Mouse (Mus musculus) heart, embryonic 16.5 days (tissue): ENCODE measurements around the gene Il12rb1. TPM values are rescaled to one million over a fixed set of nuclear protein-coding genes. Genes with fewer than 3 reads are reported as not detected.
A peak's percentile ranks its signal among the peaks of the same experiment; 100 is the strongest.

Experiments
- ATAC-seq: fragments of 200-750 bp; cut with Nextera tagmentation; replicated peaks from 2 replicates; pipeline ENCODE4 v1.8.0; 2017; ENCODE audit warnings: moderate number of reproducible peaks; ENCODE audit not compliant: insufficient read depth, low FRiP score; ENCODE audit errors: extremely low read depth
- H3K27ac ChIP-seq: fragments of 300-500 bp; sonication (generic); 2 replicates; pipeline ENCODE4 v1.5.1; 2014; ENCODE audit warnings: mild to moderate bottlenecking, low read length, control low read depth, moderate library complexity
- H3K27me3 ChIP-seq: fragments of 300-500 bp; sonication (generic); 2 replicates; pipeline ENCODE4 v1.6.1; 2014; ENCODE audit warnings: low read length, mixed read lengths; ENCODE audit not compliant: control insufficient read depth, insufficient read depth
- H3K36me3 ChIP-seq: fragments of 300-500 bp; sonication (generic); 2 replicates; pipeline ENCODE4 v1.6.1; 2014; ENCODE audit not compliant: control insufficient read depth, insufficient read depth
- H3K4me1 ChIP-seq: fragments of 300-500 bp; sonication (generic); 2 replicates; pipeline ENCODE4 v1.6.1; 2014; ENCODE audit warnings: low read length, mixed read lengths; ENCODE audit not compliant: control insufficient read depth, insufficient read depth
- H3K4me2 ChIP-seq: fragments of 300-500 bp; sonication (generic); 2 replicates; pipeline ENCODE4 v1.6.1; 2014; ENCODE audit warnings: low read depth, mild to moderate bottlenecking, control low read depth, low read length
- H3K4me3 ChIP-seq: fragments of 300-500 bp; sonication (generic); 2 replicates; pipeline ENCODE4 v1.5.1; 2014; ENCODE audit warnings: mild to moderate bottlenecking, control low read depth, low read length
- H3K9ac ChIP-seq: fragments of 300-500 bp; sonication (generic); 2 replicates; pipeline ENCODE4 v1.6.1; 2014; ENCODE audit warnings: low read length, control low read depth
- H3K9me3 ChIP-seq: fragments of 300-500 bp; sonication (generic); replicated peaks from 2 replicates; pipeline ENCODE4 v1.6.1; 2016; ENCODE audit warnings: low read length; ENCODE audit not compliant: control insufficient read depth
- WGBS: fragments of 180-500 bp; shearing (Covaris S2); extraction: QIAGEN DNeasy Blood & Tissue Kit; methylation state at CpG from one replicate; pipeline ENCODE4 v1.1.7; 2014; 5-methylcytosine and 5-hydroxymethylcytosine counted together
- polyA plus RNA-seq: library from polyadenylated mRNA; unstranded; fragments of >200 nt; fragmentation: Nextera tagmentation; extraction: Ambion mirVana; gene quantifications from 2 replicates; pipeline ENCODE4 v1.2.1, GENCODE M21; 2015

Il12rb1 gene
- polyA plus RNA-seq = 0.77 and 1.6 TPM in 2 replicates

DNA sequence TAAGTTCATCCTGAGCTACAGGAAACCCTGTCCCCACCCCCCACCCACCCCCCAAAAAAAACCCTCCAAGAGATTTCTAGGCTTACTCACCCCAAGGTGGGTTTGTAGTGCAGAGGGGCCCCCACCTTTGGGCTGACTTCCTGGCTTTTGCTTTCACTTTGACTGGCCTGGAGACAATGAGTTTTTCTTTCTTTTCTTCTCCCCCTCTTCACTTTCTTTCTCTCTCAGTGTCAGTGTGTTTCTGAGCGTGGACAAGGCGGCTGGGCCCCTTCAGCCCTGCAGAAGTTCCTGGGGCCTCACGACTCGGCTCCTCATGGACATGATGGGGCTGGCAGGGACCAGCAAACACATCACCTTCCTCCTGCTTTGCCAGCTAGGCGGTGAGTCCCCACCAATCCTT lies at the start of gene Il12rb1:
TSS of gene Il12rb1 (plus strand) at position 211 of the 400 bp plus-strand sequence.
- peaks cover 11% of the 10 kb centered on the region for H3K4me1 ChIP-seq
- no peak for ATAC-seq
- H3K9ac ChIP-seq = no peak within 1 kb of the TSS; the same call in 1 of the 2 replicates
- H3K36me3 ChIP-seq = no peaks in the 10 kb centered on the region
- no peak within 1 kb of the TSS for H3K4me3 ChIP-seq
- H3K27ac ChIP-seq = no peak within 1 kb of the TSS
- H3K27me3 ChIP-seq = peaks cover 8% of the 10 kb centered on the region; the same call in 1 of the 2 replicates
- H3K9me3 ChIP-seq = no peaks in the 10 kb centered on the region
- 62% methylated on average over 5 of the region's 5 CpGs for WGBS
- H3K4me2 ChIP-seq = 0 out of 2 replicates have a peak within 1 kb of the TSS, but pooled peaks have one; percentile 4

DNA sequence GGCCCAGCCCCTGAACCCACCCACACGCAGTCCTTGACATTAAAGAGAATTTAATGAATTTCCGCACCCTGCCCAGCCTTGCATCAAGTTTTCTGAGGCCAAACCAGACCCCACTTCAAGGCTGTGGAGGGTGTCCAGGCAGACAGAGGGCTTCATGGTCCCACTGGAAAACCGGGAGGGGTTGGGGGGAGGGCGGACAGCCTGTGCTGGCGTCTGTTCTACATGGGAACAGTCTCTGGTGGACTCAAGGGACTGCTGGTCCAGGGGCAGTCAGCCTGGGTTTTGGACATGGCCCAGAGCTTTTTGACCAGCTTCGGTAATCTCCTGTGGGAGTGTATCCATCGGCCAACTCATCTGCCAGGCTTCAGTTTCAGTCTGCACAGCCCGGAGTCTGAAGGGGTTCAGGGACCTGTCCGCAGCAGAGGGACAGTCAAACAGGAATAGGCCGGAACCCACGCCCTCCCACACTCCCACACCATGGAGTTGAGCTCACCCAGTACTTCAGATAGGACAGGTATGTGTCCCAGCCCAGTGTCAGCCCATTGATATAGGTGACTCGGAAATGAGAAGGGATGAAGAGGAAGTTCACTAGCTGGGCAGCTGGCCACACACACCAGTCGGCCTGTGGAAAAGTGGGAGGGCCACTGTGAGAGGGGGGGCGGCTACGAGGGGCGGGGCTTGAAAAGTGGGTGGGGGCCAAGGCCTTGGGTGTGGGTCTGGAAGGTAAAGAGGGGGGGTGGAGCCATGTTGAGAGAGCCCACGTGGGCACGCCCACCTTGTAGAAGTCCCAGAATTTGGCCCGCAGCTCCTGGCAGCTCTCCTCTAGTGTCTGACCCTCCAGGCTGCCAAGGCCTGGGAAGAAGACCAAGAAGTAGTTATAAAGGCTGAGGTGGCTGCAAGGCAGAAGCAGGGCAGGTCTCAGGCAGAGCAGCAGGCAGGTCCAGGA lies 49.4 kb upstream of the Il12rb1 start:
- H3K27ac ChIP-seq = peak overlapping the region; percentile 43; the same call in 1 of the 2 replicates
- no peak overlapping the region for H3K4me2 ChIP-seq
- H3K4me3 ChIP-seq = no peak overlapping the region
- no peaks in the 10 kb centered on the region for H3K27me3 ChIP-seq
- peaks cover 31% of the 10 kb centered on the region for H3K4me1 ChIP-seq
- no peaks in the 10 kb centered on the region for H3K9me3 ChIP-seq
- 65% methylated on average over 19 of the region's 19 CpGs for WGBS
- H3K9ac ChIP-seq = no peak overlapping the region
- H3K36me3 ChIP-seq = peaks cover 15% of the 10 kb centered on the region
- no peak for ATAC-seq

DNA sequence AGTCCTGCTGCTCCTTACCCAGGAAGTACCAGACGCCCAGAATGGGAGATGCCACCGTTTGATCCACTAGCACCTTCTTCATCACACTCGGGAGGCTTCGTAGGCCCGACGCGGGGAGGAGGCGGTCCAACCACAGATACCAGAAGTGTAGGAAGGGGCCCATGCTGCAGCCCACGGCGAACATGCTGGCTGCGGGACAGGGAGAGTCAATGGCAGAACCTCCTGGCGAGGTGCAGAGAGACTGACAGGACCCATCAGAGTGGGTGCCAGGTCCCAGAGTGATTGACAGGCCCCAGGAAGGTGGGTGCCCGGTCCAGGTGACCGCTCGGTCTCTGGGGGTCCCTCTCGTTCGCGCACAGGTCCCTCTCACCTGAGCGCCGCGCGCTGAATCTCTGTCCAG lies 47.9 kb upstream of the Il12rb1 start:
- Histone ChIP-seq H3K9me3 (no peaks in the 10 kb centered on the region), H3K4me3 (peak overlapping the region; percentile 64), H3K9ac (peak overlapping the region; percentile 79), H3K4me2 (peak overlapping the region; percentile 84), H3K27ac (peak overlapping the region; percentile 70), H3K4me1 (peaks cover 24% of the 10 kb centered on the region), H3K27me3 (no peaks in the 10 kb centered on the region), H3K36me3 (peaks cover 15% of the 10 kb centered on the region)
- WGBS = under 1% methylated on average over 22 of the region's 22 CpGs
- ATAC-seq = peak; percentile 3; the same call in 1 of the 2 replicates

DNA sequence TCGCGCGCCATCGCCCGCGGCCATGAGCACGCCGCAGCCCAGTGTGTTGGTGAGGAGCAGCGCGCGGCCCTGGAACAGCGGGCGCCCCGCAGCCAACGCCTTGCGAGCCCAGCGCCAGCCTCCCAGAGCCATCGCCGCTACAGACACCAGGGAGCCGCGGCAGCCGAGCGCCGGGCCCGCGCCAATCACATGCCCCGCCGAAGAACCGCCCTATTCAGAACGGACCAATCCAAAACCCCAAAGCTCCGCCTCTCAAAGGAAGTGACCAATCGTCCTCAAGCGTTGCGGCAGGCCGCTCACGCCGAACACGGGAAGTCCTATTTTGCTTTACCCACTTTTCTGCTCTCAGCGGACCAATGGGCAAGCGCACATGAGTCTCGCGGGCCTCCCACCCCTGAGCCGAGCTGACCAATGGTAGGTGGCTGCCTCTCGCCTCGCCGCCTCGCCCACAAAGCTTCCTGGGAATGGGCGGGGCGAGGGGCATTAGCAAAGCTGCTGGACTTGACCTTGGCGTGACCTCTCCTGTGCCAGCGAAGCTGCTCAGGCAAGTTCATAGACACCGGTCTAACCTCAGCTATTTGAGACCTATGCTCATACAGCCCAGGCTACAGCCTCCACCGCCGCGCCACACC lies 47.4 kb upstream of the Il12rb1 start, which contains the start of gene Mpv17l2:
TSS of gene Mpv17l2 (minus strand) at position 172 of the 632 bp plus-strand sequence.
- H3K9me3 ChIP-seq = no peaks in the 10 kb centered on the region
- WGBS = under 1% methylated on average over 55 of the region's 55 CpGs
- ATAC-seq = peak; percentile 95
- H3K9ac ChIP-seq = peak within 1 kb of the TSS; percentile 79
- peaks cover 25% of the 10 kb centered on the region for H3K4me1 ChIP-seq
- H3K4me3 ChIP-seq = peak within 1 kb of the TSS; percentile 64
- H3K27me3 ChIP-seq = no peaks in the 10 kb centered on the region
- peaks cover 15% of the 10 kb centered on the region for H3K36me3 ChIP-seq
- H3K27ac ChIP-seq = peak within 1 kb of the TSS; percentile 87
- H3K4me2 ChIP-seq = peak within 1 kb of the TSS; percentile 84

DNA sequence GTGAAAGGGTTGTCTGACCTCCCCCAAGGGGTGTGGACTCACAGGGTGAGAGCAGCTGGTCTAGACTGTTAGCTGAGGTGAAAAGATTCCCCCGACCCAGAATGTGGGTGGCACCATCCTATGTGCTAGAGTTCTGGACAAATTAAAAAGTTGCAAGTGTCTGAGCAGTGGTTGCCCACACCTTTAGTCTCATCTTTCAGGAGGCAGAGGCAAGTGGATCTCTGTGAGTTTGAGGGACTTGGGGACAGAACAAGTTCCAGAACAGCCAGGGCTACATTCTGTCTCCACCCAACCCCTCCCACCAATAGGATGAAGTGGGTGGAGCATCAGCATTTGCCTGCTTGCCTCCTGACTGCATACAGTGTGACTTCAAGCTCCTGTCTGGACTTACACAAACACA lies 46.1 kb upstream of the Il12rb1 start:
- Histone ChIP-seq H3K36me3 (peaks cover 9% of the 10 kb centered on the region), H3K9ac (no peak overlapping the region), H3K4me2 (no peak overlapping the region), H3K4me1 (peaks cover 37% of the 10 kb centered on the region), H3K9me3 (no peaks in the 10 kb centered on the region), H3K27me3 (no peaks in the 10 kb centered on the region), H3K27ac (no peak overlapping the region), H3K4me3 (no peak overlapping the region)
- WGBS = 67% methylated on average over 1 of the region's 1 CpGs
- no peak for ATAC-seq

DNA sequence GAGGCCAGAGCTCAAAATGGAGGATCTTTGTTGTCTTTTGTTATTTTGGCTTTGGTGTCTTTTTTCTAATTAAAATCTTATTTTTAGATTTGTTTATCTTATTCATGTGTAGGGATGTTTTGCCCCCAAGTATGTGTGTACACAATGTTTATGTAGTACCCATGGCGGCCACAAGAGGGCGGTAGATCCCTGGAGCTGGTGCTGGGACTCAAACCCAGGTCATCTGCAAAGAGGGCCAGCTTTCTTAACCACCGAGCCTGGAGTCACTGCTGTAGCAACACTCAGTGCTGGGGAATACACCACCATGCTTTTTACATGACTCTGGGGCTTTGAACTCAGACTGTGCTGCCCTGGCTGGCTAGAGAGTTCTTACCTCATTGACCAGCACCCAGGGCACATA lies 44.9 kb upstream of the Il12rb1 start:
- Histone ChIP-seq H3K9me3 (no peaks in the 10 kb centered on the region), H3K27me3 (no peaks in the 10 kb centered on the region), H3K9ac (no peak overlapping the region), H3K4me2 (no peak overlapping the region), H3K4me3 (no peak overlapping the region), H3K27ac (no peak overlapping the region), H3K36me3 (peaks cover 5% of the 10 kb centered on the region; the same call in 1 of the 2 replicates), H3K4me1 (peaks cover 38% of the 10 kb centered on the region)
- WGBS = 7% methylated on average over 3 of the region's 3 CpGs
- ATAC-seq = no peak

DNA sequence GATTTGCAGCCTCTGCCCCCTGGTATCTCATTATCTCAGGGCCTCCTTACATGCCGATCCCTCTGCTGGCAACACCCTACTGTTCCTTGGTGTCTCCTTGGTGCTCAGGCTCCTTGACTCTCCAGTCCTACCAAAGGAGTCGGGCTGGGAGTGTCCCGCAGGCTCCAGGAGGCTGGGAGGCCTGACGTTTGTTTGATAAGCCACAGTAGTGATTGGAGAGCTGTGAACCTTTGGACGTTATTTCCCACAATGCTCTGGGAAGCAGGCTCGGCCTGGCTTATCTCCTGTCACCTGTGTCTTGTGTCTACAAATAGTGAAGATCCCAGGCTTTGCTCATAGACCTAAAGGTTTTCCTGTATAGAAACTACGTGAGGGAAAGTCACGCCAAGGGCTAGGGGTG lies 44.2 kb upstream of the Il12rb1 start:
- Histone ChIP-seq H3K27ac (no peak overlapping the region), H3K36me3 (peaks cover 11% of the 10 kb centered on the region; the same call in 1 of the 2 replicates), H3K4me3 (no peak overlapping the region), H3K4me1 (peaks cover 34% of the 10 kb centered on the region), H3K9ac (no peak overlapping the region), H3K27me3 (no peaks in the 10 kb centered on the region), H3K9me3 (no peaks in the 10 kb centered on the region), H3K4me2 (no peak overlapping the region)
- ATAC-seq = no peak
- WGBS = 60% methylated on average over 8 of the region's 8 CpGs

DNA sequence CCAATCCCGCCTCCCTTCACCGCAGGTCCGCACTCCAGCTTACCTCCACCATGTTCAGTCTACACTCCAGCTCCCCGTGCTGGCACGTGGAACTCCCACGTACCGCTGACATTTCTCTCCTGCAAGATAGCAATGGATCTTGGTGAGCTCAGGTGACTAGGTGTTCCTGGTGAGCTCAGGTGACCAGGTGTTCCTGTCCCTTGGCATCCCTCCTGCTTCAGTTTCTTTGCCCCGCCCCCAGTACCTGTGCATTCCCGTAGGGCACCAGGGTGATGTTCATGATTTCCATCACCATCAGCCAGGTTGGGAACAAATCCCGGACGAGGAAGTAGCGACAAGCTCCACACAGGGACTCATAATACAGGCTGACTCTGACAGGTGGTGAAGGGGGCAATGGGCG lies 43.6 kb upstream of the Il12rb1 start:
- Histone ChIP-seq H3K36me3 (peaks cover 11% of the 10 kb centered on the region; the same call in 1 of the 2 replicates), H3K4me1 (peaks cover 28% of the 10 kb centered on the region), H3K27ac (no peak overlapping the region), H3K27me3 (no peaks in the 10 kb centered on the region), H3K9me3 (no peaks in the 10 kb centered on the region), H3K9ac (no peak overlapping the region), H3K4me3 (no peak overlapping the region), H3K4me2 (no peak overlapping the region)
- 92% methylated on average over 13 of the region's 13 CpGs for WGBS
- ATAC-seq = no peak
